Mouse (Mus musculus): ENCODE results near the gene Gapdhs. TPM values are rescaled to one million over a fixed set of nuclear protein-coding genes. Genes with fewer than 3 reads are reported as not detected.

The Gapdhs gene
- polyA plus RNA-seq, 1 experiment from 2014 or later, result 0.69 TPM

GRCm38 (mm10) chr7:30698101-30698500 lies 45.4 kb downstream of the Gapdhs start:
- no peak for DNase-seq (ENCODE audit: low spot score)
- Histone ChIP-seq H3K4me1 (replicated peaks) (no peaks in the 10 kb centered on the region), H3K27ac (no peak overlapping the region), H3K4me3 (no peak overlapping the region), H3K36me3 (no peaks in the 10 kb centered on the region), H3K27me3 (ENCODE audit: insufficient read depth, poor library complexity, severe bottlenecking) (no peaks in the 10 kb centered on the region), H3K9me3 (0 out of 2 replicates have a peak, but pooled peaks cover 2% of the 10 kb centered on the region)
- 76% methylated on average over 5 of the region's 5 CpGs for WGBS

DNA sequence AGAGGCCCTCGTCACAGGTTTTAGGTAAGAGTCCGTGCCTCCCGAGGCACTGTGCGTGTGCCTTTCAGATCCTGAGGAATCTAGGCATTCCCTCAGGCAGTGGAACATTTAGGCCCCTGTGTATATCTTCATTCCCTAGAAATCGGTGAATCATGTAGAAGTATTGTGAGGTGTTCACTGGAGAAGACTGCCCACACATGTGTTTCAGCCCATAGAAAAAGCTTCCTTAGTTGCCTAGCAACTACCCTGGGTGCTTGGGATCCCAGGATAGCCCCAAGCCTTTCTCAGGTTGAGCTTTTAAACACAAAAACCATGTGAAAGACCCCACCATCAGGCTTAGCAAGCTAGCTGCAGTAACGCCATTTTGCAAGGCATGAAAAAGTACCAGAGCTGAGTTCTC lies 55.2 kb downstream of the Gapdhs start:
- Histone ChIP-seq H3K27me3 (ENCODE audit: insufficient read depth, poor library complexity, severe bottlenecking) (peaks cover 25% of the 10 kb centered on the region), H3K4me1 (replicated peaks) (no peaks in the 10 kb centered on the region), H3K27ac (no peak overlapping the region), H3K9me3 (no peaks in the 10 kb centered on the region), H3K4me3 (no peak overlapping the region), H3K36me3 (no peaks in the 10 kb centered on the region)
- DNase-seq (ENCODE audit: low spot score), result no peak
- 75% methylated on average over 6 of the region's 6 CpGs for WGBS

- 0 out of 2 replicates have a peak, but pooled peaks cover 3% of the 10 kb centered on the region for H3K9me3 ChIP-seq
- H3K36me3 ChIP-seq, result no peaks in the 10 kb centered on the region
- H3K27me3 ChIP-seq (ENCODE audit: insufficient read depth, poor library complexity, severe bottlenecking), result peaks cover 23% of the 10 kb centered on the region
- DNase-seq (ENCODE audit: low spot score), result no peak
- H3K27ac ChIP-seq, result no peak overlapping the region
- no peak overlapping the region for H3K4me3 ChIP-seq
- 85% methylated on average over 2 of the region's 2 CpGs for WGBS
- H3K4me1 ChIP-seq (replicated peaks), result no peaks in the 10 kb centered on the region
Measured at GRCm38 (mm10) chr7:30683425-30683824, 60.1 kb downstream of the Gapdhs start.

GRCm38 (mm10) chr7:30681897-30682296 lies 61.6 kb downstream of the Gapdhs start:
- no peak for DNase-seq (ENCODE audit: low spot score)
- H3K4me1 ChIP-seq (replicated peaks), result no peaks in the 10 kb centered on the region
- peaks cover 8% of the 10 kb centered on the region for H3K27me3 ChIP-seq (ENCODE audit: insufficient read depth, poor library complexity, severe bottlenecking)
- WGBS, result 65% methylated on average over 5 of the region's 5 CpGs
- H3K36me3 ChIP-seq, result no peaks in the 10 kb centered on the region
- no peak overlapping the region for H3K27ac ChIP-seq
- no peak overlapping the region for H3K4me3 ChIP-seq
- 0 out of 2 replicates have a peak, but pooled peaks cover 3% of the 10 kb centered on the region for H3K9me3 ChIP-seq

Other genes with a start within 250 kb of the Gapdhs start
- gene Arhgap33, start 208.6 kb downstream of the Gapdhs start, polyA plus RNA-seq (2016; fragmentation: Nextera tagmentation; extraction: Ambion mirVana), result 40.1 and 79.4 TPM in 2 replicates
- gene Hspb6, start 191.5 kb downstream of the Gapdhs start, polyA plus RNA-seq (2016; fragmentation: Nextera tagmentation; extraction: Ambion mirVana), result 4.1 and 5.3 TPM in 2 replicates
- gene Proser3, start 191.4 kb downstream of the Gapdhs start, polyA plus RNA-seq (2016; fragmentation: Nextera tagmentation; extraction: Ambion mirVana), result 13.8 and 15.1 TPM in 2 replicates
- 47.6 and 50.2 TPM in 2 replicates for gene Lin37, start 183.8 kb downstream of the Gapdhs start, polyA plus RNA-seq (2016; fragmentation: Nextera tagmentation; extraction: Ambion mirVana)
- gene U2af1l4, start 180.4 kb downstream of the Gapdhs start, polyA plus RNA-seq (2016; fragmentation: Nextera tagmentation; extraction: Ambion mirVana), result 96.0 and 106 TPM in 2 replicates
- 16.4 and 16.9 TPM in 2 replicates for gene Gm49396, start 180.3 kb downstream of the Gapdhs start, polyA plus RNA-seq (2016; fragmentation: Nextera tagmentation; extraction: Ambion mirVana)
- gene Psenen, start 180.1 kb downstream of the Gapdhs start, polyA plus RNA-seq (2016; fragmentation: Nextera tagmentation; extraction: Ambion mirVana), result 131 and 140 TPM in 2 replicates
- 6.2 and 6.7 TPM in 2 replicates for gene Igflr1, start 178.3 kb downstream of the Gapdhs start, polyA plus RNA-seq (2016; fragmentation: Nextera tagmentation; extraction: Ambion mirVana)
- gene Kmt2b, start 155.0 kb downstream of the Gapdhs start, polyA plus RNA-seq (2016; fragmentation: Nextera tagmentation; extraction: Ambion mirVana), result 9.6 and 11.0 TPM in 2 replicates
- gene Zbtb32, start 144.8 kb downstream of the Gapdhs start, polyA plus RNA-seq (2016; fragmentation: Nextera tagmentation; extraction: Ambion mirVana), result 0.20 and 0.21 TPM in 2 replicates
- gene Upk1a, start 130.8 kb downstream of the Gapdhs start, polyA plus RNA-seq (2016; fragmentation: Nextera tagmentation; extraction: Ambion mirVana), result 0.52 and 1.2 TPM in 2 replicates
- gene Cox6b1, start 117.5 kb downstream of the Gapdhs start, polyA plus RNA-seq (2016; fragmentation: Nextera tagmentation; extraction: Ambion mirVana), result 810 and 924 TPM in 2 replicates
- 0.14 TPM in 1 of 2 replicates, not detected in the other for gene Etv2, start 107.8 kb downstream of the Gapdhs start, polyA plus RNA-seq (2016; fragmentation: Nextera tagmentation; extraction: Ambion mirVana)
- 145 and 175 TPM in 2 replicates for gene Rbm42, start 93.4 kb downstream of the Gapdhs start, polyA plus RNA-seq (2016; fragmentation: Nextera tagmentation; extraction: Ambion mirVana)
- 63.9 and 76.3 TPM in 2 replicates for gene Haus5, start 78.7 kb downstream of the Gapdhs start, polyA plus RNA-seq (2016; fragmentation: Nextera tagmentation; extraction: Ambion mirVana)
- gene Pmis2, start 72.1 kb downstream of the Gapdhs start, polyA plus RNA-seq (2016; fragmentation: Nextera tagmentation; extraction: Ambion mirVana), result not detected in 2 replicates
- not detected in 2 replicates for gene 2200002J24Rik, start 44.8 kb downstream of the Gapdhs start, polyA plus RNA-seq (2016; fragmentation: Nextera tagmentation; extraction: Ambion mirVana)
- 0.91 and 1.6 TPM in 2 replicates for gene Atp4a, start 31.5 kb downstream of the Gapdhs start, polyA plus RNA-seq (2016; fragmentation: Nextera tagmentation; extraction: Ambion mirVana)
- 163 and 170 TPM in 2 replicates for gene Tmem147, start 14.1 kb downstream of the Gapdhs start, polyA plus RNA-seq (2016; fragmentation: Nextera tagmentation; extraction: Ambion mirVana)
- 0.72 and 0.93 TPM in 2 replicates for gene Sbsn, start 7.8 kb upstream of the Gapdhs start, polyA plus RNA-seq (2016; fragmentation: Nextera tagmentation; extraction: Ambion mirVana)
- gene Dmkn, start 20.1 kb upstream of the Gapdhs start, polyA plus RNA-seq (2016; fragmentation: Nextera tagmentation; extraction: Ambion mirVana), result 0.59 TPM in 1 of 2 replicates, not detected in the other
- not detected in 2 replicates for gene Krtdap, start 44.2 kb upstream of the Gapdhs start, polyA plus RNA-seq (2016; fragmentation: Nextera tagmentation; extraction: Ambion mirVana)
- not detected in 2 replicates for gene Ffar2, start 80.1 kb upstream of the Gapdhs start, polyA plus RNA-seq (2016; fragmentation: Nextera tagmentation; extraction: Ambion mirVana)
- not detected in 2 replicates for gene Ffar3, start 112.5 kb upstream of the Gapdhs start, polyA plus RNA-seq (2016; fragmentation: Nextera tagmentation; extraction: Ambion mirVana)
- gene Ffar1, start 117.9 kb upstream of the Gapdhs start, polyA plus RNA-seq (2016; fragmentation: Nextera tagmentation; extraction: Ambion mirVana), result not detected in 2 replicates
- 0.11 TPM in 1 of 2 replicates, not detected in the other for gene Cd22, start 136.7 kb upstream of the Gapdhs start, polyA plus RNA-seq (2016; fragmentation: Nextera tagmentation; extraction: Ambion mirVana)
- gene Mag, start 171.2 kb upstream of the Gapdhs start, polyA plus RNA-seq (2016; fragmentation: Nextera tagmentation; extraction: Ambion mirVana), result 0.61 and 0.67 TPM in 2 replicates
- gene Hamp2, start 181.0 kb upstream of the Gapdhs start, polyA plus RNA-seq (2016; fragmentation: Nextera tagmentation; extraction: Ambion mirVana), result not detected in 2 replicates
- not detected in 2 replicates for gene Hamp, start 200.4 kb upstream of the Gapdhs start, polyA plus RNA-seq (2016; fragmentation: Nextera tagmentation; extraction: Ambion mirVana)
- gene Usf2, start 213.1 kb upstream of the Gapdhs start, polyA plus RNA-seq (2016; fragmentation: Nextera tagmentation; extraction: Ambion mirVana), result 23.6 and 26.3 TPM in 2 replicates
- 21.2 and 29.8 TPM in 2 replicates for gene Lsr, start 229.8 kb upstream of the Gapdhs start, polyA plus RNA-seq (2016; fragmentation: Nextera tagmentation; extraction: Ambion mirVana)
- 1.4 and 2.0 TPM in 2 replicates for gene Fam187b, start 230.1 kb upstream of the Gapdhs start, polyA plus RNA-seq (2016; fragmentation: Nextera tagmentation; extraction: Ambion mirVana)

Data from hindbrain, embryonic 10.5 days (tissue).